Mouse (Mus musculus): Measurements from ENCODE around the gene Angptl2. TPM values are rescaled to one million over a fixed set of nuclear protein-coding genes. Genes with fewer than 3 reads are reported as not detected.
A peak's percentile ranks its signal among the peaks of the same experiment; 100 is the strongest.

Gene Angptl2
- polyA plus RNA-seq, 1 experiment: 6.8 TPM

DNA sequence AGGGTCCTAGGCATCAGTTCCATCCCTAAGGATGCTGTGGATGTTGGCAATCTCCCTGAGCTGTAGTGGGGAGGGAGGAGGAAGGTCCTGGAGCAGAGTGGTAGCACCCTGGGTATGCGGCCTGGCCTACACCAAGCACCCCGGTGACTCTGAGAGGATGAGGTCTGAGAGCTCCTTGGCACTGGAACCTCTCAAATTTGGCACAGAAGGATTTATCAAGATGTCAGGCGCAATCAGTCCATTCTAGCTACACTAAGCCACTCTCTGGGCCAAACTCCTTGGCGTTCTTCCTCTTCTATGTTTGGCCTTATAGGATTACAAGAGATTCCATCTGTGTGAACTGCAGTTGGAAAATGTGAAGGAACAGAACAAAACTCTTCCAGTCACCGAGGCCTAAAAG is 73.0 kb downstream of the Angptl2 start:
- H3K27ac ChIP-seq (ENCODE audit: control insufficient read depth, insufficient read depth, low read depth, low read length, poor library complexity): no peak overlapping the region
- WGBS: 86% methylated on average over 5 of the region's 5 CpGs
- no peak overlapping the region for H3K4me3 ChIP-seq (replicated peaks; ENCODE audit: control insufficient read depth, low read depth, low read length)
- no peak for TF ChIP-seq CTCF (IDR thresholded peaks at IDR 0.05; ENCODE audit: control insufficient read depth, insufficient read depth, low read length)
- TF ChIP-seq POLR2A (IDR thresholded peaks at IDR 0.05; ENCODE audit: borderline replicate concordance, control insufficient read depth, low read depth, low read length): no peak
- H3K4me1 ChIP-seq (ENCODE audit: control insufficient read depth, insufficient read depth, low read length): no peaks in the 10 kb centered on the region; the same call in 1 of the 2 replicates

DNA sequence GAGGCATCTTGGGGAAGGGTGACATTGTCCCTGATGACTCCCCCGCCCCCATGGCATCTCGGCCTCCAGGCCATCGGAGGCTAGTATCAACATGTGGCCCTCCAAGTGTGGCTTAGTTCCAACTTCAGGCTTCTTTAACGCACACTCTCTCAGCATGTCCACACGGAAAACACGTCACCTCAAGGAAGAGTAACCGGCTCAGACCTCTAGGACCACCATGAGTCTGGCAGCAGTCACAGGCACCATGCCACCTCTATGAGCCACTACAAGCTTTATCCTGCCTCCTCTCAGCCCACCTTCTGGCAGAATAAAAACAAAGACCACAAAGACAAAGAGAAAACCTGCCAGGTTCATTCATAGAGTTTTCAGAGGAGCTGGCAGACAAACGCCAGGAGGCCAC is 74.6 kb downstream of the Angptl2 start:
- 85% methylated on average over 8 of the region's 8 CpGs for WGBS
- no peak for TF ChIP-seq CTCF (IDR thresholded peaks at IDR 0.05; ENCODE audit: control insufficient read depth, insufficient read depth, low read length)
- TF ChIP-seq POLR2A (IDR thresholded peaks at IDR 0.05; ENCODE audit: borderline replicate concordance, control insufficient read depth, low read depth, low read length): no peak
- no peak overlapping the region for H3K4me3 ChIP-seq (replicated peaks; ENCODE audit: control insufficient read depth, low read depth, low read length)
- H3K4me1 ChIP-seq (ENCODE audit: control insufficient read depth, insufficient read depth, low read length): peaks cover 4% of the 10 kb centered on the region
- no peak overlapping the region for H3K27ac ChIP-seq (ENCODE audit: control insufficient read depth, insufficient read depth, low read depth, low read length, poor library complexity)

DNA sequence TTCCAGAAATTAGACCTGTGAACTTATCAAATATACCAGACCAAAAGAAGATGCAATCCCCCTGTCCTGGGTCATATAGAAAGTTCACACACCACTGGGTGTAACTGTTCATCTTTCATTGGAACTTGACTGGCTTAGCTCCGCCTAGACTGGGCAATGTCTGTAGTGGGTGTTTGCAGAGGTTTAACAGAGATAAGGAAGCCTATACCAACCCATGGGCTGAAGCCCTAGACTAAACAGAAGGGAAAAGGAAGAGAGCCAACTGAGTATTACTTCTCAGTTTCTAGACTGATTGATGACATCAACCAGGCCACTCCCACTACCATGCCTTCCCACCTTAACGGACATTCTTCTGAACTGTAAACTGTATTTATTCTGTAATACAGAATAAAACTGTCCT is 76.2 kb downstream of the Angptl2 start:
- TF ChIP-seq CTCF (IDR thresholded peaks at IDR 0.05; ENCODE audit: control insufficient read depth, insufficient read depth, low read length) (no peak), POLR2A (IDR thresholded peaks at IDR 0.05; ENCODE audit: borderline replicate concordance, control insufficient read depth, low read depth, low read length) (no peak)
- WGBS: 38% methylated on average over 2 of the region's 2 CpGs
- Histone ChIP-seq H3K4me3 (replicated peaks; ENCODE audit: control insufficient read depth, low read depth, low read length) (no peak overlapping the region), H3K4me1 (ENCODE audit: control insufficient read depth, insufficient read depth, low read length) (peaks cover 6% of the 10 kb centered on the region), H3K27ac (ENCODE audit: control insufficient read depth, insufficient read depth, low read depth, low read length, poor library complexity) (no peak overlapping the region)

DNA sequence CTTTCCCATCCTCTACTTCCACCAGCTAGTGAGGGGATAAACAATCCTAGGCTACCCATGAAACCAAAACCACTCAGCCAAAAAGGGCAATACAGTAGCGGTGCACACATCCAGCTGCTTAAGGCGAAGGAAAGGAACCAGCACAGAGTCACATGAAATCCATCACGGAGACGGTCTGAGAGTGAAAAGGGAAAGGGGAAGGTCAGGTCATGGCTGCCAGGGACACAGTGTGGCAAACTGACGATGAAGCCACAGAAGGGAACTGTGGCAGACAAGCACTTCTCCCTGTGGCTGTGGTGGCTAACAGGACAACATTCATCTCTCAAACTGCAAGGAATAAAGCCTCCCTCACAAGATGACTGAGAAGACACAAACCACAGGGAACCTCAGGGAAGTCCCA is 79.2 kb downstream of the Angptl2 start:
- 49% methylated on average over 5 of the region's 5 CpGs for whole genome bisulfite sequencing
- H3K4me3 ChIP-seq (replicated peaks; ENCODE audit: control insufficient read depth, low read depth, low read length): no peak overlapping the region
- H3K27ac ChIP-seq (ENCODE audit: control insufficient read depth, insufficient read depth, low read depth, low read length, poor library complexity): peak overlapping the region; percentile 62
- TF ChIP-seq POLR2A (IDR thresholded peaks at IDR 0.05; ENCODE audit: borderline replicate concordance, control insufficient read depth, low read depth, low read length): no peak
- TF ChIP-seq CTCF (IDR thresholded peaks at IDR 0.05; ENCODE audit: control insufficient read depth, insufficient read depth, low read length): no peak
- H3K4me1 ChIP-seq (ENCODE audit: control insufficient read depth, insufficient read depth, low read length): peaks cover 6% of the 10 kb centered on the region

Other genes with a start within 250 kb of the Angptl2 start
- 6.4 and 6.7 TPM in 2 replicates for gene Slc2a8, start 234.0 kb upstream of the Angptl2 start, polyA plus RNA-seq (2011; ENCODE audit: insufficient read depth, insufficient read length, low replicate concordance, missing spikeins)
- 0.34 and 0.67 TPM in 2 replicates for gene Garnl3, start 84.4 kb upstream of the Angptl2 start, polyA plus RNA-seq (2011; ENCODE audit: insufficient read depth, insufficient read length, low replicate concordance, missing spikeins)
- 1.7 and 4.6 TPM in 2 replicates for gene Ralgps1, start 155.4 kb downstream of the Angptl2 start, polyA plus RNA-seq (2011; ENCODE audit: insufficient read depth, insufficient read length, low replicate concordance, missing spikeins)
- 3.1 and 5.7 TPM in 2 replicates for gene Zbtb34, start 215.3 kb downstream of the Angptl2 start, polyA plus RNA-seq (2011; ENCODE audit: insufficient read depth, insufficient read length, low replicate concordance, missing spikeins)